Mouse (Mus musculus) spleen, postnatal 14 days (tissue): ENCODE measurements around the gene Ttc9c.

ENCODE experiments used
- DNase-seq, 2 experiments: peaks; one replicate each; pipeline ENCODE4 v3.0.0; 2021 to 2022; ENCODE audit warnings: low spot score in 2 of 2

Gene Ttc9c

DNA sequence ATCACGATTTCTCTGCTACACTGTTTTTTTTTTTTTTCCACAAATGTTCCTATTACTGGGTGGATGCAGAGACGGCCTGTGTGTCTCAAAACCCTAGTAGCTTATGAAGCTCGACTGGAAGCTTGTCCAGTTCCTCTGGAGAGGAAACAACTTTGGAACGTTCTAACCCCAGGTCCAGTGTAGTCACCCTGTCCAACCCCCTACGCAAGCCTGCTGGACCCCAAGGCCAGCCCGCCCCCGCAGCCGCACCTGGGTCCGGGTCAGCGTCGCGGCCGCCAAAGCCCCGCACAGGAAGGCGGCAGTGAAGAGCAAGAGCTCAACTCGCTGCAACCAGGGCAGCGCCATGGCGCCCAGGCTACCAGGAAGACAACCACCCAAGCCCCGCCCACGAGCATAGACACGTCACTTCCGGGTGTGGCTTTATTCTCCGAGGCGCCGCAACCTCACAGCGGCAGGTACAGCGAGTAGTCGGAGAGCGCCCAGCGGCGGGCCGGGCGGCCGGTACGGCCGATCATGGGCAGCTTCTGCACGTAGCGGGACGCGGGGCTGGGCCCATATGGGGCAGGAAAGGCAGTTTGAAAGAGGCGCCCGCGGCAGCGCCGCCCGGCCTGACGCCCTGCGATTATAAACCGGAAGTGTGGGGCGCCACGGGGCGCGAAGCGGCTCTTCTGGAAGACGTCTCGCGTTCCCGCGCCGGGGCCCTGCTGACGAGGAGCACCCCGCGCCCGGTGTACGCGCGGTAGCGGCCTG, 44.9 kb downstream of the Ttc9c start, which contains the start of gene Tmem179b:
TSS of gene Tmem179b (minus strand) at position 382 of the 750 bp plus-strand sequence.
- DNase-seq, result peak; percentile 95 to 98

DNA sequence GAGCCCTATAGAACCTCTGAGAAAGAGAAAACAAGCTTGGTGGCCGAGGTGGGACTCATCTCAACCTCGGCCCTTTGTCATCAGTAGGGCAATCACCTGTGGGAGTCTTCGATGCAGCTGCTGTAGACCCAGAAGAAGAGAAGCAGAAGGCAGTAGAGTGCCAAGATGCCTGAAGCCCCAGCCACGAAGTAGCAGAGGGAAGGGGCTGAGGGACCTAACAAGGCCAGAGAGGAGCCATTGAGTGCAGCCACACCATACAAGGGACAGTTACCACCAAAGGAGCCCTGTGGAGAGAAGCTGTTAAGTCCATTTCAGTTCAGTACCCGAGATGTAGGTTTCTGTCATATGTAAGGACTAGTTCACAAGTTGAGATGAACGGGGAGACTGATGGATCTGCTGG, 45.7 kb downstream of the Ttc9c start:
- DNase-seq, result no peak

DNA sequence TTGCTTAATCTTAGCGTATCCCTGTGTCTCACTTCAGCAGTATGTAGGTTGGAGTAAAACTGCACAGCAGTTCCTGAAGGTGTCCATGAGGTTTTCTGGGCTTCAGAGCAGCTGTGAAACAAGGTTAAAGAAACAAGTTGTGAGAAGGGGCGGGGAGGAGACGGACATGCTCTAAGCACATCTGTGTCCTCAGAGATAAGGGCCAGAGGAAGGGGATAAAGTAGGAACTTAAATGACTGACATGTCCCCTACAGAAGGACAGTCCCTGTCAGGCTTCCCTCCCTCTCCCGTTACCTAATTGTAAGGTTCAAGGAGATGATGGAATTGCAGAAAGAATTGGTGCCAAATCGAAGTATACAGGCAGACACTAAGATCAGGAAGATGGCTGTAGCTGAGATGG, 46.1 kb downstream of the Ttc9c start:
- DNase-seq, result no peak

DNA sequence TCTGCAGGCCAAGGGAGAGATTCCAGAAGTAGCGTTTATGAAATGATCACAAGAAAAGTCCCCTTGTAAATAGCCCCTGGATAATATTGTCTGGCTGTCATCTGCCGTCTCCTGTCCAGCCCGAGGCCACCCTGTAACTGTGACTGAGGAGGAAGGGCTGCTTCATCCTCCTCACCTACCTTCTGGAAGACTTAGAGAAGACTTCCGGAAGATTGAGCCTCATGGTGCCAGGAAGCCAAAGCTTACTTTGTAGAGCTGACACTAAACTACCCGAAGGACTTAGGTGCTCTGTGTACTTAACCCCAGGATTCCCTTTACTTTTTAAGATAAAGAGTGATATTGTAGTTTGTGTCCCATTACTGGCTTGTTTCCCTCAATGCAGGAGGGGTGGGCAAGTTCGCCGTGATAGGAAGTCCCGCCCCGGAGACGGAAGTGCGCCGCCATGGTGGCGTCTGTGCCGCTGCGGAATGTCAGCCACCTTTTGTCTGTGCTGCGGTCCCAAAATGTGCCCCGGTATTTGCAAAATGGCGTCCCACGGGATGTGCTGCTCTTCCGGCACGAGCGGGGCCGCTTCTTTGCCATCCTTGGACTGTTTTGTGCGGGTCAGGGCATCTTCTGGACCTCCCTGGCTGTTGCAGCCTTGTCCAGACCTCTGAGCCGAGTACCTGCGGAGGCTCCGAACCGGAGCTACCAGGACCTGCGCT, 48.4 kb downstream of the Ttc9c start, which contains the start of gene Tmem223:
TSS of gene Tmem223 (plus strand) at position 430 of the 704 bp plus-strand sequence.
- DNase-seq, result peak; percentile 60 to 76

DNA sequence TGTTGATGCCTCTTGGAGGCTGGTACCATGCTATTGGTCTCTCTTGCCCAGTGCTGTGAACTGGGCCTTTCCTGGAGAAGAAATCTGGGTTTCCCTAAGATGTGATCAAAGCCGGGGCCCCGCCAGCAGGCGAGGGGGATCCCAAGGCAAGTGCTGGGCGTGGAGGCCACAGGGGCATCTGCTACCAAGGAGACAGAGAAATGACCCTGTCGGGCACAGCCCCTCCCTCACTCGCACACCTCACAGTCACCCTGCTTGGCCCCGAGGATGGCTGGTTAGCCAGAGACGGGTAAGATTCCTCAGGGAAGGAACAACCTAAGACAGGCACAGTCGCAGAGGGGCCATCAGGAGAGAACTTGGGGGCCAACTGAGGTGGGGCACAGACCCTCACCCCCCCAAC, 53.6 kb downstream of the Ttc9c start:
- no peak for DNase-seq

DNA sequence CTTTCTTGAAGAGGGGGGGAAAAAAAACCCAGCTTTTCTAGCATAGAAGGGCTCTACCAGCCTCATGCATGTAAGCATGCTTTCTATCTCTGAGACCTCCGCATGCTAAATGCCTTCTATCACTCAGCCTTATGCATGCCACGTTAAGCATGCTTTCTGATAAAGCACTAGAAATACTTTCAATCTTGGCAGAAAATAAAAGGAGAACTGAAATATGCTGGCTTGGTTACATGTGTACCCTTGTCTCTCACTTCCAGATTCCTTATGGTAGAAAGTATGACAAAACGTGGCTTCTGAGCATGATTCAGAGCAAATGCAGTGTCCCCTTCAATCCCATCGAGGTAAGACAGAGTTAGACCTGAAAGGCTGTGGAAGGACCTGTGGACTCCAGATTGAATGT, 55.9 kb downstream of the Ttc9c start:
- DNase-seq, result no peak

DNA sequence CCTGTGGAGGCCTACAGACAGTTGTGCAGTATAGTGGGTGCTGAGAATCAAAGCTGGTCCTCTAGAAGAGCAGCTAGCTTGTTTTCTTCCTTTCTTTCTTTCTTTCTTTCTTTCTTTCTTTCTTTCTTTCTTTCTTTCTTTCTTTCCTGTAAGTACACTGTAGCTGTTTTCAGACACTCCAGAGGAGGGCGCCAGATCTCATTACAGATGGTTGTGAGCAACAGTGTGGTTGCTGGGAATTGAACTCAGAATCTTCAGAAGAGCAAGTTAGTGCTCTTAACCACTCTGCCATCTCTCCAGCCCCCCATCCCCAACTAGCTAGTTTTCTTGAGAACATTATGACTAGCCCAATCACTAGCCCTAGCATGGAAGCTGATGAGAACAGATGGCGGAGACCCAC, 58.4 kb downstream of the Ttc9c start:
- DNase-seq, result no peak
